Mouse (Mus musculus) adrenal gland, postnatal 25 days (tissue): ENCODE results near the gene Doxl2. TPM values are rescaled to one million over a fixed set of nuclear protein-coding genes. Genes with fewer than 3 reads are reported as not detected.

Experiments used
- DNase-seq: peaks from one replicate; pipeline ENCODE4 v3.0.0; 2021; ENCODE audit warnings: mixed read lengths
- total RNA-seq: library from RNA; stranded (reverse); gene quantifications from 2 replicates; pipeline ENCODE4 v1.2.3, GENCODE M21; 2021

Gene Doxl2
- total RNA-seq, 1 experiment from 2014 or later = not detected

- DNase-seq = no peak
These were observed 34.9 kb downstream of the Doxl2 start for GRCm38 (mm10) chr6:49009665-49010064.

- DNase-seq = no peak
These were observed 36.4 kb downstream of the Doxl2 start for GRCm38 (mm10) chr6:49011191-49011590.

GRCm38 (mm10) chr6:49013023-49013422, 38.3 kb downstream of the Doxl2 start:
- no peak for DNase-seq

GRCm38 (mm10) chr6:49013458-49013857, 38.7 kb downstream of the Doxl2 start:
- DNase-seq = no peak

GRCm38 (mm10) chr6:49017150-49017549, 42.4 kb downstream of the Doxl2 start:
- DNase-seq = no peak

- no peak for DNase-seq
These were observed 44.6 kb downstream of the Doxl2 start for GRCm38 (mm10) chr6:49019341-49019740.

- DNase-seq = no peak
These were observed 46.6 kb downstream of the Doxl2 start for GRCm38 (mm10) chr6:49021141-49022012.

- no peak for DNase-seq
These were observed 47.6 kb downstream of the Doxl2 start for GRCm38 (mm10) chr6:49022384-49022783.

- DNase-seq = no peak
These were observed 48.6 kb downstream of the Doxl2 start for GRCm38 (mm10) chr6:49023315-49023714.

GRCm38 (mm10) chr6:49025290-49025689, 50.5 kb downstream of the Doxl2 start:
- DNase-seq = no peak

GRCm38 (mm10) chr6:49026496-49026895, 51.7 kb downstream of the Doxl2 start:
- DNase-seq = no peak

GRCm38 (mm10) chr6:49028019-49028418, 53.3 kb downstream of the Doxl2 start:
- no peak for DNase-seq

Other genes with a start within 250 kb of the Doxl2 start
- 12.9 and 15.5 TPM in 2 replicates for gene Gimap1, start 235.9 kb upstream of the Doxl2 start, total RNA-seq
- gene Gimap5, start 228.8 kb upstream of the Doxl2 start, total RNA-seq = 10.5 and 16.2 TPM in 2 replicates
- 2.4 and 3.5 TPM in 2 replicates for gene Gimap3, start 204.1 kb upstream of the Doxl2 start, total RNA-seq
- gene Tmem176a, start 134.0 kb upstream of the Doxl2 start, total RNA-seq = 210 and 286 TPM in 2 replicates
- 498 and 582 TPM in 2 replicates for gene Tmem176b, start 133.5 kb upstream of the Doxl2 start, total RNA-seq
- not detected in 2 replicates for gene Aoc1, start 102.1 kb upstream of the Doxl2 start, total RNA-seq
- not detected in 2 replicates for gene 1600015I10Rik, start 45.1 kb upstream of the Doxl2 start, total RNA-seq
- 0.21 TPM in 1 of 2 replicates, not detected in the other for gene Svs1, start 11.9 kb downstream of the Doxl2 start, total RNA-seq
- 0.33 TPM in 1 of 2 replicates, not detected in the other for gene Gpnmb, start 61.6 kb downstream of the Doxl2 start, total RNA-seq
- gene Malsu1, start 98.8 kb downstream of the Doxl2 start, total RNA-seq = 29.6 and 43.0 TPM in 2 replicates
- 1.0 and 1.2 TPM in 2 replicates for gene Igf2bp3, start 240.0 kb downstream of the Doxl2 start, total RNA-seq